Mouse (Mus musculus) heart, embryonic 16.5 days (tissue): ENCODE results near the gene Slitrk5. TPM values are rescaled to one million over a fixed set of nuclear protein-coding genes. Genes with fewer than 3 reads are reported as not detected.
A peak's percentile ranks its signal among the peaks of the same experiment; 100 is the strongest.
"Not testable (repeated sequence)": the region's sequence is repeated elsewhere in the genome, so short reads cannot be mapped to it uniquely, and the experiment has no call there.

Source experiments
- ATAC-seq: fragments of 200-750 bp; cut with Nextera tagmentation; replicated peaks from 2 replicates; pipeline ENCODE4 v1.8.0; 2017; ENCODE audit warnings: moderate number of reproducible peaks; ENCODE audit not compliant: insufficient read depth, low FRiP score; ENCODE audit errors: extremely low read depth
- H3K27ac ChIP-seq: fragments of 300-500 bp; sonication (generic); 2 replicates; pipeline ENCODE4 v1.5.1; 2014; ENCODE audit warnings: mild to moderate bottlenecking, low read length, control low read depth, moderate library complexity
- H3K27me3 ChIP-seq: fragments of 300-500 bp; sonication (generic); 2 replicates; pipeline ENCODE4 v1.6.1; 2014; ENCODE audit warnings: low read length, mixed read lengths; ENCODE audit not compliant: control insufficient read depth, insufficient read depth
- H3K36me3 ChIP-seq: fragments of 300-500 bp; sonication (generic); 2 replicates; pipeline ENCODE4 v1.6.1; 2014; ENCODE audit not compliant: control insufficient read depth, insufficient read depth
- H3K4me1 ChIP-seq: fragments of 300-500 bp; sonication (generic); 2 replicates; pipeline ENCODE4 v1.6.1; 2014; ENCODE audit warnings: low read length, mixed read lengths; ENCODE audit not compliant: control insufficient read depth, insufficient read depth
- H3K4me2 ChIP-seq: fragments of 300-500 bp; sonication (generic); 2 replicates; pipeline ENCODE4 v1.6.1; 2014; ENCODE audit warnings: low read depth, mild to moderate bottlenecking, control low read depth, low read length
- H3K4me3 ChIP-seq: fragments of 300-500 bp; sonication (generic); 2 replicates; pipeline ENCODE4 v1.5.1; 2014; ENCODE audit warnings: mild to moderate bottlenecking, control low read depth, low read length
- H3K9ac ChIP-seq: fragments of 300-500 bp; sonication (generic); 2 replicates; pipeline ENCODE4 v1.6.1; 2014; ENCODE audit warnings: low read length, control low read depth
- H3K9me3 ChIP-seq: fragments of 300-500 bp; sonication (generic); replicated peaks from 2 replicates; pipeline ENCODE4 v1.6.1; 2016; ENCODE audit warnings: low read length; ENCODE audit not compliant: control insufficient read depth
- WGBS: fragments of 180-500 bp; shearing (Covaris S2); extraction: QIAGEN DNeasy Blood & Tissue Kit; methylation state at CpG from one replicate; pipeline ENCODE4 v1.1.7; 2014; 5-methylcytosine and 5-hydroxymethylcytosine counted together
- polyA plus RNA-seq: library from polyadenylated mRNA; unstranded; fragments of >200 nt; fragmentation: Nextera tagmentation; extraction: Ambion mirVana; gene quantifications from 2 replicates; pipeline ENCODE4 v1.2.1, GENCODE M21; 2015

Slitrk5 gene
- polyA plus RNA-seq, 1 experiment from 2014 or later = 4.4 TPM

DNA sequence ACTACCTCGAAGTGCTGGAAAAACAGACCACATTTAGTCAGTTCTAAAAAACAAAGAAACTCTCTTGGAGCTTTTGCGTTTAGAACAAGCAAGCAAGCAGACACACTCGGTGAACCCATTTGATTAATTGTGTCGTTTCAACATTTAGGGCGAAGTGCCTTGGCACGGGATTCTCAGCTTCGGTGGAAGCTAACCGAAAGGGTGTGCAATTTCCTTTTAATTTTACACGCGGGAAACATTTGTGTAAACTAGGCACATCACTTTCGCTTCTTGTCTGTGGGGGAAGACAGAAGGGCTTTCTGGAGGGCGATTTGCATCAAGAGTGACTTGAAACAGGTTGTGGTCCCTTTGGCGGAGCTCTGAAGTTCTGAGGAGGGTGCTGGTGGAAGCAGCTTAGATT lies 6.9 kb downstream of the Slitrk5 start:
- no peaks in the 10 kb centered on the region for H3K9me3 ChIP-seq
- H3K27me3 ChIP-seq = peaks cover 10% of the 10 kb centered on the region
- H3K4me3 ChIP-seq = peak overlapping the region; percentile 57
- peak overlapping the region; percentile 72 for H3K4me2 ChIP-seq
- no peak overlapping the region for H3K27ac ChIP-seq
- H3K9ac ChIP-seq = peak overlapping the region; percentile 63
- WGBS = 5% methylated on average over 13 of the region's 13 CpGs
- no peak for ATAC-seq
- H3K36me3 ChIP-seq = no peaks in the 10 kb centered on the region
- peaks cover 8% of the 10 kb centered on the region; the same call in 1 of the 2 replicates for H3K4me1 ChIP-seq

GRCm38 (mm10) chr14:111683543-111683942 lies 8.6 kb downstream of the Slitrk5 start:
- Histone ChIP-seq H3K9me3 (no peaks in the 10 kb centered on the region), H3K9ac (no peak overlapping the region), H3K27me3 (peaks cover 6% of the 10 kb centered on the region), H3K4me1 (peaks cover 4% of the 10 kb centered on the region; the same call in 1 of the 2 replicates), H3K4me2 (no peak overlapping the region), H3K4me3 (no peak overlapping the region), H3K36me3 (no peaks in the 10 kb centered on the region), H3K27ac (no peak overlapping the region)
- WGBS = 48% methylated on average over 4 of the region's 4 CpGs
- no peak for ATAC-seq

GRCm38 (mm10) chr14:111690139-111690538 lies 15.2 kb downstream of the Slitrk5 start:
- not testable (repeated sequence) for H3K4me3 ChIP-seq, H3K4me2 ChIP-seq, H3K9ac ChIP-seq, H3K27me3 ChIP-seq, ATAC-seq, H3K36me3 ChIP-seq, H3K27ac ChIP-seq, H3K9me3 ChIP-seq, H3K4me1 ChIP-seq
- WGBS = 58% methylated on average over 1 of the region's 1 CpGs

GRCm38 (mm10) chr14:111729833-111730232 lies 54.9 kb downstream of the Slitrk5 start:
- Histone ChIP-seq H3K27ac (no peak overlapping the region), H3K4me3 (no peak overlapping the region), H3K27me3 (no peaks in the 10 kb centered on the region), H3K4me1 (peaks cover 3% of the 10 kb centered on the region; the same call in 1 of the 2 replicates), H3K36me3 (no peaks in the 10 kb centered on the region), H3K4me2 (no peak overlapping the region), H3K9ac (no peak overlapping the region), H3K9me3 (no peaks in the 10 kb centered on the region)
- ATAC-seq = no peak
- 69% methylated on average over 2 of the region's 2 CpGs for WGBS
